ENCODE assay signal across 8 mouse cellular contexts in the genomic region with DNA sequence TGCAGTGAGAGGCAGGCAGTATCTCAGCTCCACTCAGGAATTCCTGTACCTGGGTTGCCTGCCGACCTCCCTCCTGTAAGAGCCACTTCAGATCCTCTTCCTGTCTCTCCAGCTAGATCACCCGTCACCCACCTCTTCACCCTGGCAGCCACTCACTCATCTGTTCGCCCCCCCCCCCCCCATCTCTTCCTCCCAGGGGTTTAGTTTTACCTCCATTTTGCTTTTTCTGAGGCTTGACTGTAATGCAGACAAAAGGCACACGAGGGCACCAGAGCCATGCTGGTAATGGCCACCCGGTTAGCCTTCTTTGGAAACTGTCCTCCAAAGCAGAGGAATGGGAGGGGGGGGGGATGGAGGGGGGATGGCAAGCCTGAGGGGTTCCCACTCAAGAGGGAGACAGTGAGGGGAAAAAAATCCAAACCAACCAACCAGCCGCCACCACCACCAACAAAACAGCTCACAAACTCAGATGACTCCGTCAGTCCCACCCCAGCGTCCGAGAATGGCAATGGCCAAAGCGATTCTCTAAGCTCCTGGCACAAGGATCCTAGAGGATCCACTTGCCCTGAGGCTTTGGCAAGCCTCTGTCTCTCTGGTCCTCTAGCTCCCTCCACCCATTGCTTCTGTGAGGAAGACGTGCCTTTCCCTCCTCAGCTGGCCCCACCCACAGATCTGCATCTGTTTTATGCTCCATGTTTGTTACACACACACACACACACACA. TPM values are rescaled to one million over a fixed set of nuclear protein-coding genes. Genes with fewer than 3 reads are reported as not detected.
A peak's percentile ranks its signal among the peaks of the same experiment; 100 is the strongest.
DNase-seq lines count a peak whose midpoint lies in the region; ATAC-seq and TF ChIP-seq lines count a peak whose summit lies in the region.

No protein-coding gene starts in this region.

- WGBS in heart, adult 2 months, result 20% methylated on average over 10 of the region's 11 CpGs
- 36% methylated on average over 10 of the region's 11 CpGs for WGBS in intestine, postnatal 0 days
- WGBS in limb, embryonic 12.5 days, result 23% methylated on average over 10 of the region's 11 CpGs
- WGBS in midbrain, embryonic 13.5 days, result 18% methylated on average over 10 of the region's 11 CpGs
- WGBS in stomach, embryonic 15.5 days, result 22% methylated on average over 11 of the region's 11 CpGs

- no peak overlapping the region for H3K27ac ChIP-seq in heart, adult 2 months
- no peak overlapping the region for H3K27ac ChIP-seq in intestine, postnatal 0 days (ENCODE audit: low read depth, low read length)
- H3K27ac ChIP-seq in limb, embryonic 12.5 days, result no peak overlapping the region
- H3K27ac ChIP-seq in midbrain, embryonic 13.5 days, result no peak overlapping the region
- H3K27ac ChIP-seq in stomach, embryonic 15.5 days, result no peak overlapping the region

- H3K9ac ChIP-seq in heart, adult 2 months (ENCODE audit: low read depth, low read length), result no peak overlapping the region; the same call in 1 of the 2 replicates
- H3K9ac ChIP-seq in intestine, postnatal 0 days (ENCODE audit: low read depth, low read length), result no peak overlapping the region
- no peak overlapping the region for H3K9ac ChIP-seq in limb, embryonic 12.5 days (replicated peaks)
- H3K9ac ChIP-seq in midbrain, embryonic 13.5 days (replicated peaks), result 0 out of 2 replicates have a peak overlapping the region, but pooled peaks have one; percentile 19
- H3K9ac ChIP-seq in stomach, embryonic 15.5 days, result no peak overlapping the region

- no peaks in the 10 kb centered on the region for H3K9me3 ChIP-seq in intestine, postnatal 0 days (ENCODE audit: control insufficient read depth)
- H3K9me3 ChIP-seq in limb, embryonic 12.5 days, result no peaks in the 10 kb centered on the region
- H3K9me3 ChIP-seq in midbrain, embryonic 13.5 days, result no peaks in the 10 kb centered on the region
- no peaks in the 10 kb centered on the region for H3K9me3 ChIP-seq in stomach, embryonic 15.5 days

- no peaks in the 10 kb centered on the region for H3K36me3 ChIP-seq in heart, adult 2 months (ENCODE audit: control insufficient read depth, insufficient read depth, low read length)
- peaks cover 6% of the 10 kb centered on the region for H3K36me3 ChIP-seq in intestine, postnatal 0 days (ENCODE audit: control insufficient read depth, insufficient read depth)
- 0 out of 2 replicates have a peak, but pooled peaks cover 4% of the 10 kb centered on the region for H3K36me3 ChIP-seq in limb, embryonic 12.5 days
- no peaks in the 10 kb centered on the region for H3K36me3 ChIP-seq in midbrain, embryonic 13.5 days
- H3K36me3 ChIP-seq in stomach, embryonic 15.5 days, result no peaks in the 10 kb centered on the region

- no peak for TF ChIP-seq POLR2A in heart, adult 2 months (IDR thresholded peaks at IDR 0.05; ENCODE audit: insufficient read depth, low read depth, low read length)

- no peak overlapping the region; the same call in 1 of the 2 replicates for H3K4me2 ChIP-seq in intestine, postnatal 0 days (replicated peaks; ENCODE audit: low read depth)
- peak overlapping the region; percentile 19; the same call in 1 of the 2 replicates for H3K4me2 ChIP-seq in limb, embryonic 12.5 days
- peak overlapping the region; percentile 23 for H3K4me2 ChIP-seq in midbrain, embryonic 13.5 days (replicated peaks)
- H3K4me2 ChIP-seq in stomach, embryonic 15.5 days, result peak overlapping the region; percentile 41; the same call in 1 of the 2 replicates

- H3K27me3 ChIP-seq in heart, adult 2 months (ENCODE audit: control insufficient read depth, insufficient read depth, low read length), result no peaks in the 10 kb centered on the region
- H3K27me3 ChIP-seq in intestine, postnatal 0 days (replicated peaks; ENCODE audit: control insufficient read depth, insufficient read depth, low read length), result no peaks in the 10 kb centered on the region
- no peaks in the 10 kb centered on the region for H3K27me3 ChIP-seq in limb, embryonic 12.5 days
- peaks cover 10% of the 10 kb centered on the region; the same call in 1 of the 2 replicates for H3K27me3 ChIP-seq in midbrain, embryonic 13.5 days
- H3K27me3 ChIP-seq in stomach, embryonic 15.5 days (replicated peaks), result no peaks in the 10 kb centered on the region

- TF ChIP-seq CTCF in heart, adult 2 months (IDR thresholded peaks at IDR 0.05), result peak; percentile 63
- TF ChIP-seq CTCF in intestine, postnatal 0 days (IDR thresholded peaks at IDR 0.05; ENCODE audit: low read depth), result peak; percentile 85

- TF ChIP-seq EP300 in heart, adult 2 months (IDR thresholded peaks at IDR 0.05; ENCODE audit: insufficient read depth, low read depth, low read length), result peak; percentile 82; the same call in 1 of the 2 replicates

- no peak overlapping the region for H3K4me3 ChIP-seq in heart, adult 2 months
- H3K4me3 ChIP-seq in intestine, postnatal 0 days (ENCODE audit: low read depth, low read length), result no peak overlapping the region
- H3K4me3 ChIP-seq in limb, embryonic 12.5 days (replicated peaks), result no peak overlapping the region
- H3K4me3 ChIP-seq in midbrain, embryonic 13.5 days (replicated peaks), result no peak overlapping the region
- no peak overlapping the region for H3K4me3 ChIP-seq in stomach, embryonic 15.5 days (replicated peaks)

- intact Hi-C loops in heart, adult 2 months (cut with DNase I), result loop anchor here (2.0 to 5.0 kb wide), 2 partner anchors 110 to 354 kb away; no protein-coding TSS in a partner anchor

- ATAC-seq in intestine, postnatal 0 days, result no peak
- ATAC-seq in limb, embryonic 12.5 days (ENCODE audit: insufficient number of reproducible peaks, insufficient read depth, low FRiP score, low TSS enrichment, low read depth), result no peak
- ATAC-seq in midbrain, embryonic 13.5 days, result peak; percentile 59
- ATAC-seq in stomach, embryonic 15.5 days (ENCODE audit: insufficient read depth, low FRiP score, low read depth), result no peak

- H3K79me2 ChIP-seq in heart, adult 2 months (replicated peaks; ENCODE audit: control insufficient read depth, insufficient read depth, low read length), result no peaks in the 10 kb centered on the region

- peak; percentile 48 for DNase-seq in urinary bladder, postnatal 25 days (ENCODE audit: low spot score)
- DNase-seq in urinary bladder, postnatal 10 days (ENCODE audit: low spot score), result no peak
- peak; percentile 62 for DNase-seq in embryo, embryonic 11.5 days (ENCODE audit: low read depth, low spot score)
- DNase-seq in heart, adult 2 months, result peak; percentile 54 to 72

- peaks cover 18% of the 10 kb centered on the region for H3K4me1 ChIP-seq in heart, adult 2 months (ENCODE audit: control insufficient read depth, insufficient read depth, low read length)
- H3K4me1 ChIP-seq in intestine, postnatal 0 days (replicated peaks; ENCODE audit: control insufficient read depth, insufficient read depth, low read length), result peaks cover under 1% of the 10 kb centered on the region; the same call in 1 of the 2 replicates
- H3K4me1 ChIP-seq in limb, embryonic 12.5 days (replicated peaks), result peaks cover 20% of the 10 kb centered on the region
- H3K4me1 ChIP-seq in midbrain, embryonic 13.5 days (replicated peaks), result peaks cover 30% of the 10 kb centered on the region
- peaks cover 14% of the 10 kb centered on the region; the same call in 1 of the 2 replicates for H3K4me1 ChIP-seq in stomach, embryonic 15.5 days

RNA-seq across cellular contexts. Expression of a gene that starts 9.8 kb away (rescaled TPM):
- 100 to 1,000 TPM; 103 to 123 TPM for total RNA-seq in heart, adult 2 months (2021)
- 68.9 and 81.6 TPM in 2 replicates for polyA plus RNA-seq in heart, adult 2 months (2012; rRNA removed)
- 39.7 and 40.9 TPM in 2 replicates for polyA plus RNA-seq in intestine, postnatal 0 days (2015; fragmentation: Nextera tagmentation; extraction: Ambion mirVana)
- 77.7 and 80.1 TPM in 2 replicates for polyA plus RNA-seq in limb, embryonic 12.5 days (2016; fragmentation: Nextera tagmentation; extraction: Ambion mirVana)
- polyA plus RNA-seq in midbrain, embryonic 13.5 days (2015; fragmentation: Nextera tagmentation; extraction: Ambion mirVana), result 73.7 and 76.5 TPM in 2 replicates
- 60.7 and 68.7 TPM in 2 replicates for polyA plus RNA-seq in stomach, embryonic 15.5 days (2015; fragmentation: Nextera tagmentation; extraction: Ambion mirVana)
